Mouse (Mus musculus) cerebellum, adult 8-10 months (tissue): ENCODE measurements around the gene Sec22b.

Experiments
- DNase-seq: peaks from one replicate; pipeline ENCODE4 v3.0.0; 2022

Gene Sec22b

GRCm38 (mm10) chr3:97911093-97911492 is 10.1 kb downstream of the Sec22b start:
- DNase-seq = no peak

GRCm38 (mm10) chr3:97915081-97915480 is 14.1 kb downstream of the Sec22b start:
- DNase-seq = no peak

- no peak for DNase-seq
Observed at GRCm38 (mm10) chr3:97918885-97919550, 18.0 kb downstream of the Sec22b start.

- no peak for DNase-seq
Observed at GRCm38 (mm10) chr3:97925246-97925645, 24.3 kb downstream of the Sec22b start.

GRCm38 (mm10) chr3:97927322-97927721 is 26.3 kb downstream of the Sec22b start:
- no peak for DNase-seq

- DNase-seq = peak; percentile 44
Observed at GRCm38 (mm10) chr3:97928968-97929858, 28.2 kb downstream of the Sec22b start.

GRCm38 (mm10) chr3:97930141-97930786 is 29.3 kb downstream of the Sec22b start:
- no peak for DNase-seq

- no peak for DNase-seq
Observed at GRCm38 (mm10) chr3:97930787-97931158, 29.8 kb downstream of the Sec22b start.

GRCm38 (mm10) chr3:97931310-97931885 is 30.4 kb downstream of the Sec22b start:
- DNase-seq = no peak

- no peak for DNase-seq
Observed at GRCm38 (mm10) chr3:97932131-97932530, 31.1 kb downstream of the Sec22b start.

GRCm38 (mm10) chr3:97932771-97933170 is 31.8 kb downstream of the Sec22b start:
- DNase-seq = no peak

GRCm38 (mm10) chr3:97933251-97933650 is 32.3 kb downstream of the Sec22b start:
- no peak for DNase-seq

- DNase-seq = no peak
Observed at GRCm38 (mm10) chr3:97933811-97934210, 32.8 kb downstream of the Sec22b start.

GRCm38 (mm10) chr3:97934331-97935300 is 33.6 kb downstream of the Sec22b start:
- DNase-seq = no peak

GRCm38 (mm10) chr3:97937068-97937944 is 36.3 kb downstream of the Sec22b start:
- no peak for DNase-seq

- DNase-seq = no peak
Observed at GRCm38 (mm10) chr3:97937945-97938266, 36.9 kb downstream of the Sec22b start.

- no peak for DNase-seq
Observed at GRCm38 (mm10) chr3:97938814-97939526, 38.0 kb downstream of the Sec22b start.

GRCm38 (mm10) chr3:97939626-97940510 is 38.9 kb downstream of the Sec22b start:
- DNase-seq = no peak

GRCm38 (mm10) chr3:97940511-97941204 is 39.7 kb downstream of the Sec22b start:
- no peak for DNase-seq
